ENCODE assay signal across 20 mouse cellular contexts in the genomic region with DNA sequence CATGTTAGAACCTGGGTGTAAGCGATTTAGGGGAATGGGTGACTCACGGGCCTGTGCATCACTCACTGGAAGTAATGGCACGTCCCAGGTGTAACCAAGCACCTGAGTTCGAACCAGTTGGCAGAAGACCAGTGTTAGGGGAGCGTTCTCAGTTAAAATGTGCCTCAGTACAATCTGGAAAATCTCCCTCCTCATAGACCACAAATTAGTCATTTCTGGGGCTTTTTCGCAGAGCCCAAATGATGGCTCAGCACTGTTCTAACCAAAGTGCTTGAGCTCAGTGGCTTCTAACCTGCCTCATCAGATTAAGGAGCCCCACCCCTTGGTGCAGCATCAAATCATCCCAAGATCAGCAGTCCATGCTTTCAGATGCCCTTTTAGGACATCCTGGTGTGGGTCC.
"Had no signal": no experiment of that assay in that cellular context is flagged by ENCODE, and none has a peak within 500 bp of the region (broad histone marks: within the 10 kb centered on the region; RNA-seq: fewer than 3 reads in every experiment).

No protein-coding gene starts in this region.

- H3K27ac ChIP-seq: kidney, postnatal 0 days; layer of hippocampus, adult 2 months; left cerebral cortex, adult 2 months; limb, embryonic 12.5 days; limb, embryonic 15.5 days; liver, embryonic 14.5 days; macrophage; midbrain, embryonic 12.5 days; stomach, postnatal 0 days had no signal

- H3K27me3 ChIP-seq: limb, embryonic 15.5 days had no signal

- H3K9ac ChIP-seq: limb, embryonic 12.5 days; limb, embryonic 15.5 days; liver, embryonic 14.5 days; liver, postnatal 0 days; lung, embryonic 14.5 days; midbrain, embryonic 12.5 days had no signal

- ATAC-seq: midbrain, embryonic 16.5 days had no signal

- H3K9me3 ChIP-seq: limb, embryonic 12.5 days; limb, embryonic 15.5 days; midbrain, embryonic 12.5 days had no signal

- DNase-seq: kidney, postnatal 25 days; layer of hippocampus, postnatal 36 days; left cerebral cortex, postnatal 4 days; right cerebral cortex, postnatal 4 days; thymus, adult 2 months; thymus, postnatal 14 days; thymus, postnatal 4 days had no signal

- H3K4me3 ChIP-seq: layer of hippocampus, adult 2 months; left cerebral cortex, adult 2 months; limb, embryonic 12.5 days; limb, embryonic 15.5 days; midbrain, embryonic 12.5 days had no signal

- H3K4me2 ChIP-seq: limb, embryonic 12.5 days; limb, embryonic 15.5 days; liver, embryonic 11.5 days; lung, embryonic 14.5 days; midbrain, embryonic 12.5 days had no signal

- H3K36me3 ChIP-seq: limb, embryonic 12.5 days; limb, embryonic 15.5 days; midbrain, embryonic 12.5 days had no signal
